Mouse (Mus musculus) midbrain, embryonic 12.5 days (tissue): ENCODE measurements around the gene Gzmm. TPM values are rescaled to one million over a fixed set of nuclear protein-coding genes. Genes with fewer than 3 reads are reported as not detected.
"Not testable (repeated sequence)": the region's sequence is repeated elsewhere in the genome, so short reads cannot be mapped to it uniquely, and the experiment has no call there.

Experiments used
- ATAC-seq: fragments of 200-750 bp; cut with Nextera tagmentation; 2 replicates; pipeline ENCODE4 v1.8.0; 2017; ENCODE audit warnings: low read depth, moderate TSS enrichment, moderate library complexity; ENCODE audit not compliant: low FRiP score
- H3K27ac ChIP-seq: fragments of 300-500 bp; sonication (generic); replicated peaks from 2 replicates; pipeline ENCODE4 v1.5.1; 2016; ENCODE audit warnings: mild to moderate bottlenecking
- H3K27me3 ChIP-seq: fragments of 300-500 bp; sonication (generic); 2 replicates; pipeline ENCODE4 v1.6.1; 2016; ENCODE audit warnings: mild to moderate bottlenecking
- H3K36me3 ChIP-seq: fragments of 300-500 bp; sonication (generic); 2 replicates; pipeline ENCODE4 v1.6.1; 2016
- H3K4me1 ChIP-seq: fragments of 300-500 bp; sonication (generic); 2 replicates; pipeline ENCODE4 v1.6.1; 2016
- H3K4me2 ChIP-seq: fragments of 300-500 bp; sonication (generic); replicated peaks from 2 replicates; pipeline ENCODE4 v1.6.1; 2016; ENCODE audit warnings: mild to moderate bottlenecking, moderate library complexity
- H3K4me3 ChIP-seq: fragments of 300-500 bp; sonication (generic); 2 replicates; pipeline ENCODE4 v1.5.1; 2016; ENCODE audit warnings: mild to moderate bottlenecking
- H3K9ac ChIP-seq: fragments of 300-500 bp; sonication (generic); replicated peaks from 2 replicates; pipeline ENCODE4 v1.6.1; 2016; ENCODE audit warnings: mild to moderate bottlenecking, moderate library complexity
- H3K9me3 ChIP-seq: fragments of 300-500 bp; sonication (generic); 2 replicates; pipeline ENCODE4 v1.6.1; 2016; ENCODE audit warnings: mild to moderate bottlenecking
- WGBS: fragments of 180-500 bp; shearing (Covaris S2); methylation state at CpG from one replicate; pipeline ENCODE4 v1.1.7; 2016; 5-methylcytosine and 5-hydroxymethylcytosine counted together
- polyA plus RNA-seq: library from polyadenylated mRNA; unstranded; fragments of >200 nt; fragmentation: Nextera tagmentation; extraction: Ambion mirVana; gene quantifications from 2 replicates; pipeline ENCODE4 v1.2.1, GENCODE M21; 2016

Gene Gzmm
- polyA plus RNA-seq, 1 experiment from 2014 or later = 1.4 TPM

DNA sequence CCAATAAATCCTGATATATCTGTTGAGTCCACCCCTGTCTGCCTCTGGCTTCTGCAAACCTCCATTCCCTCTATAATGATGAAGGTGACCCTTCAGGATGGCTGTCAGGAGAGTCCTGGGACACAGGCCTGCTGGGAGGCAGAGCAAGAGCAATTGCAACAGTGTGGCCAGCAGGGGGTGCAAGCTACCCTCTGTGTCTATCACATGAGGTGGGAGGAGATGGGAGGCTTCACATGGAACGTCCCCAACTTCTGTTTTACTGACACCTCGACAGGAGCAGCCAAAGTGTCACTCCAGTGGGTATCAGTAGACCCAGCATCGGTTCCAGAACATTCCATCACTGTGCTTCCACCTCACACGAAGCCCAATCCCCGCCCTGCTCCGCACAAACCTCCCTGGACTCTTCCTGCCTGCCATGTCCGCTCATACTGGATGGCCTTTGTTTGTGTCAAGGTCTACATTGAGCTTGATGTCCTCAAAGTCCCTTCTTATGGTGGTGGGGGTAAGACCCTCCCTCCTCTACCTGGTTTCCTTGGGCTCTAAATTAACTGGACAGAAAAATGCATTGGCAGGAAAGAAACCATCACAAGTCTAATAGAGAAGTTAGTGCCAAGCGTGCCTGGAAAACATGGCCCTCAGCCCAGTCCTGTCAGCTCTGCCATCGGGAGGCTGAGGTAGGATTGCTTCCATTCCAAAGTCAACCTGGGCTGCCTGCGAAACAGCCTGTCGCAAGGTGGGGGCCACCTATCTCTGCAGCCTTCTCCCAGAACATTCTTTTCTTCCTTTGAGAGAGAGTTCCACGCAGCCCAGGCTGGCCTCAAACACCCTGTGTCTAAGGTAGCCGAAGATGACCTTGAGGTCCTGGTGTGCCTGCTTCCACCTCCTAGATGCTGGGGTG, 6.7 kb downstream of the Gzmm start:
- Histone ChIP-seq H3K9me3 (peaks cover 6% of the 10 kb centered on the region; the same call in 1 of the 2 replicates), H3K27me3 (no peaks in the 10 kb centered on the region), H3K9ac (no peak overlapping the region), H3K36me3 (no peaks in the 10 kb centered on the region), H3K4me1 (no peaks in the 10 kb centered on the region; the same call in 1 of the 2 replicates), H3K4me2 (no peak overlapping the region), H3K4me3 (no peak overlapping the region), H3K27ac (no peak overlapping the region)
- WGBS = 69% methylated on average over 13 of the region's 13 CpGs
- 0 out of 2 replicates have a peak, but pooled peaks have one; percentile 47 for ATAC-seq

DNA sequence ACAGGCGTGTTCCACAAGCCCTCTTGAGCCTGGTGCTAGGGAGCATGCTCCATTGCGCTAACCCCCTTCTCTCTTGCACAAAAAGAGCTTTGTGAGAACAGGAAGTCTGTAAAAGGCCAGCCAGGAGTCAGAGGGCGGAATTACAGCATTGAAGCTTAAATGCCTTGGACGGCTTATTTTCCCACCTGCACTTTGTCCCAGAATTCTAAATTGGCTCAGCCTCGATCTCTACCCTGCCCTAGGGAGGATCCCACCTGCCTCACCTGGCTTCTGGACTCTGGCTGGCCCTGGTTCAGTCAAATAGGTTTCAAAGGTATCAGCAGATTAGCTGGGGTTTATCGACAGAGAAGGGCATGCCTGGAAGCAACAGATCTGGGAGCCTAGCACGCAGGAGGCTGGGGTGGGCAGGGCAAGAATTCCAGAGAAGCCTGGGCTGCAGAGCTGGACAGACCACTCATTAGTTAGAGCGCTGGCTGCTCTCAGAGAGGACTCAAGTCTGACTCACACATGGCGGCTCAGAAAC, 7.4 kb downstream of the Gzmm start:
- Histone ChIP-seq H3K36me3 (no peaks in the 10 kb centered on the region), H3K4me1 (no peaks in the 10 kb centered on the region; the same call in 1 of the 2 replicates), H3K9me3 (peaks cover 6% of the 10 kb centered on the region; the same call in 1 of the 2 replicates), H3K4me3 (no peak overlapping the region), H3K9ac (no peak overlapping the region), H3K27me3 (no peaks in the 10 kb centered on the region), H3K4me2 (no peak overlapping the region), H3K27ac (no peak overlapping the region)
- ATAC-seq = no peak
- 69% methylated on average over 9 of the region's 9 CpGs for WGBS

DNA sequence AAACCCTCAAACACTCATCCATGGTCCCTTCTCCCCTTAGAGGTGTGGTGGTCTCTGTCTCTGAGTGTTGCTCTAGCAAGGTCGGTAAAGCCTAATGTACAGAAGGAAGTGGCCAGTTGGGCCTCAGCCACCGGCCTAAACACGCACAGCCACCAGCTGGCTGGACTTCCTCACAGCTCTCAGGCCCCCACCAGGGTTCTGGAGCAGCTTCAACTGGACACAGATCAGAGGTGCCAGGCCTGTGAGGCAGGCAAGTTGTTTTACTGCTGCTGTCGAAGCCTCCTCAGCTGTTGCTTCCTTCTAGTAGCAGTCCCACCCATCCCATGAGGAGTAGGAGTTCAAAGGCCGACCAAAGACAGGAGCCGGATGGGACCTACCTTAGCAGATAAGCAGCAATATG, 9.1 kb downstream of the Gzmm start:
- Histone ChIP-seq H3K27me3 (no peaks in the 10 kb centered on the region), H3K4me2 (no peak overlapping the region), H3K9me3 (no peaks in the 10 kb centered on the region), H3K36me3 (no peaks in the 10 kb centered on the region), H3K4me1 (peaks cover 4% of the 10 kb centered on the region; the same call in 1 of the 2 replicates), H3K27ac (no peak overlapping the region), H3K4me3 (no peak overlapping the region), H3K9ac (no peak overlapping the region)
- no peak for ATAC-seq
- WGBS = 85% methylated on average over 6 of the region's 6 CpGs

DNA sequence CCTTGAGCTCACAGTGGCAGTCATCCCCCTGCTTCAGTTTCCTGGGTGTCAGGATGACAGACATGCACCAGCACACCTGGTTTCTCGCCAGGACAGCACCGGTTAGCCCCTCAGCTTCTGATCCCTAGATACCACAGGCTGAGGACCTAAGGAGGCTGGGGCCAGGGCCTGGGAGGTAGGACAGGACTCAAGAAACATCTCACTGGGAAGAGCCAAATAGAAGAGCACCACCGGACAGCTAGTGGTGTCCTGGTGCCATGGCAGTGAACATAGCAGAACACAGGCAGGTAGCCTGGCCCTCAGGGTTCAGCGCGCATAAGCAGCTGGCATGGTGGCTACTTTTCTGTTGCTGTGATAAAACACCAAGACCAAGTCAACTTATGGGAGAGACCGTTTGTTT, 9.6 kb downstream of the Gzmm start:
- no peak for ATAC-seq
- Histone ChIP-seq H3K9me3 (no peaks in the 10 kb centered on the region), H3K4me2 (no peak overlapping the region), H3K27me3 (no peaks in the 10 kb centered on the region), H3K4me1 (peaks cover 4% of the 10 kb centered on the region; the same call in 1 of the 2 replicates), H3K9ac (no peak overlapping the region), H3K27ac (no peak overlapping the region), H3K36me3 (no peaks in the 10 kb centered on the region), H3K4me3 (no peak overlapping the region)
- 93% methylated on average over 6 of the region's 6 CpGs for WGBS

DNA sequence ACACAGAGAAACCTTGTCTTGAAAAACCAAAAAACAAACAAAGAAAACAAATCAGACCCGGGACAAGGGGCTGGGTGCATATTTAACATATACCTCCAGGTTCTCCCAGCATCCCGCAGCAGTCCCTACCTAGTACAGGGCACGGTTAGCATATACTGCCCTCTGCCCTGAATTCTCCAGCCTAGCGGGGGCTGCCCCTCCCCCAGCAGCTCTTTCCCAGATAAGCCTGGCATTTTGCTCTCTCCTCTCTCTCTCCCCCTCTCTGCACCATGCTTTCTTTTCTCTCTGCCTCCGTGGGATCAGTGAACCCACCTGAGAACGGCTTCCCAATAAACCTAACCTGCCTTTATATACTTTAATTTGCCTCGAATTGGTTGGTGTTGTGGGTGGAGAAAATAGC, 11.9 kb downstream of the Gzmm start:
- no peaks in the 10 kb centered on the region for H3K9me3 ChIP-seq
- no peaks in the 10 kb centered on the region for H3K36me3 ChIP-seq
- no peak overlapping the region for H3K9ac ChIP-seq
- no peak overlapping the region for H3K4me2 ChIP-seq
- WGBS = 51% methylated on average over 7 of the region's 7 CpGs
- no peak for ATAC-seq
- H3K4me3 ChIP-seq = no peak overlapping the region
- H3K27ac ChIP-seq = no peak overlapping the region
- peaks cover 13% of the 10 kb centered on the region for H3K4me1 ChIP-seq
- no peaks in the 10 kb centered on the region for H3K27me3 ChIP-seq

DNA sequence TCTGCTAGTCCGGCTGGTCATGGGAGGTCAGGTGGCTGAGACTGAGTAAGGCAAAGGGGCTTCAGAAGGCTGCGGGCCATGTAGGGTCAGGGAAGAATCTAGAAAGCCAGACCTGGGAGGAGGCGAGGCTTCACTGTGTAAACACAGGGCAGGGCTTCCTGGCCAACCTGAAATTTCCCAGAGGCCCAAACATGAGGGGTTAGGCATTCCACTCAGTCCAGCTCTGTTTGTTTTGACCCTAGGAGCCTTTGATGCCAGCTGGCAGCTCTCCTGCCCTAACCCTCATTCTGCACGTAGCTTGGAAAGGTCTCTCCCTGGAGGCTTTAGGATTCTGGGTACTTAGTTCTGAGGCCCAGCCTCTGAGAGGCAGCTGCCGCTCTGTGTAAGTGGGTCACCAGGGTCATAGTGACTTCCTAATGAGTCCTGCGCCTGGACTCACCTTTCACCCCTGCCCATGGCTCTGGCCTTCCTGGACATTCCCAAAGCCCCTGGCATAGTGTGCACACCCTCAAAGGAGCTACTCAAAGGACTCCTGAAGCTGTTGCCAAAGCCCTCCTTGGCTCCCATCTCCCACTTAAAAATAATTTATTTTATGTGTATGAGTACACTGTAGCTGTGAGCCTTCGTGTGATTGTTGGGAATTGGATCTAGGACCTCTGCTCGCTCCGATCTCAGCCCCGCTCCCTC, 12.8 kb downstream of the Gzmm start:
- no peaks in the 10 kb centered on the region for H3K9me3 ChIP-seq
- ATAC-seq = no peak
- H3K27me3 ChIP-seq = no peaks in the 10 kb centered on the region
- H3K4me2 ChIP-seq = no peak overlapping the region
- 0 out of 2 replicates have a peak overlapping the region, but pooled peaks have one; percentile 20 for H3K27ac ChIP-seq
- no peaks in the 10 kb centered on the region for H3K36me3 ChIP-seq
- peaks cover 22% of the 10 kb centered on the region for H3K4me1 ChIP-seq
- 69% methylated on average over 10 of the region's 10 CpGs for WGBS
- H3K9ac ChIP-seq = no peak overlapping the region
- no peak overlapping the region for H3K4me3 ChIP-seq

DNA sequence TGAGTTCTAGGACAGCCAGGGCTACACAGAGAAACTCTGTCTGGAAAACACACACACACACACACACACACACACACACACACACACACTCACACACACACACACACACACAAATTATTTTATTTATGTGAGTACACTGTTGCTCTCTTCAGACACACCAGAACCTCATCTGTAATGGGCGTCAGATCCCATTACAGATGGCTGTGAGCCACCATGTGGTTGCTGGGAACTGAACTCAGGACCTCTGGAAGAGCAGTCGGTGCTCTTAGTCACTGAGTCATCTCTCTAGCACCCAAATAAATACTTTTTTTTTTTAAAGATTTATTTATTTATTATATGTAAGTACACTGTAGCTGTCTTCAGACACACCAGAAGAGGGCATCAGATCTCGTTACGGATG, 14.2 kb downstream of the Gzmm start:
- not testable (repeated sequence) for H3K36me3 ChIP-seq, H3K4me3 ChIP-seq, H3K9ac ChIP-seq, H3K27me3 ChIP-seq, H3K9me3 ChIP-seq, H3K4me2 ChIP-seq, H3K27ac ChIP-seq, ATAC-seq
- peaks cover 28% of the 10 kb centered on the region for H3K4me1 ChIP-seq
- WGBS = 91% methylated on average over 4 of the region's 4 CpGs

DNA sequence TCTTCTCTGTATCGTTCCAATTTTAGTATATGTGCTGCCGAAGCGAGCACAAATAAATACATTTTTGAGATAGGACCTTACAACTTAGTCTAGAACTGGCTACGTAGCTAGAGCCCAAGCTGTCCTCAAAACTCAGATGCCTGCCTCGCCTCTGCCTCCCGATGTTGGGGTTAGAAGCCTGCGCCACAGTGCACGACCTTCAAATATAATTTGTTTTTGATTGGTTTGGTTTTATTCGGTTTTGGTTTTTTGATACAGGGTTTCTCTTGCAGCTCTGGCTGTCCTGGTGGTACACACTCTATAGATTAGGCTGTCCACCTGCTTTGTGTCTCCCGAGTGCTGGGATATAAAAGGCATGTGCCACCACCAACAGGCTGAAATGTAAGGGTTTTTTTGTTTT, 14.7 kb downstream of the Gzmm start:
- 0 out of 2 replicates have a peak, but pooled peaks have one; percentile 1 for ATAC-seq
- Histone ChIP-seq H3K36me3 (peaks cover 10% of the 10 kb centered on the region), H3K4me2 (peak overlapping the region; percentile 98), H3K27me3 (no peaks in the 10 kb centered on the region), H3K9me3 (no peaks in the 10 kb centered on the region), H3K4me3 (peak overlapping the region; percentile 82), H3K9ac (peak overlapping the region; percentile 46; the same call in 1 of the 2 replicates), H3K27ac (peak overlapping the region; percentile 68), H3K4me1 (peaks cover 28% of the 10 kb centered on the region)
- 74% methylated on average over 10 of the region's 10 CpGs for WGBS

DNA sequence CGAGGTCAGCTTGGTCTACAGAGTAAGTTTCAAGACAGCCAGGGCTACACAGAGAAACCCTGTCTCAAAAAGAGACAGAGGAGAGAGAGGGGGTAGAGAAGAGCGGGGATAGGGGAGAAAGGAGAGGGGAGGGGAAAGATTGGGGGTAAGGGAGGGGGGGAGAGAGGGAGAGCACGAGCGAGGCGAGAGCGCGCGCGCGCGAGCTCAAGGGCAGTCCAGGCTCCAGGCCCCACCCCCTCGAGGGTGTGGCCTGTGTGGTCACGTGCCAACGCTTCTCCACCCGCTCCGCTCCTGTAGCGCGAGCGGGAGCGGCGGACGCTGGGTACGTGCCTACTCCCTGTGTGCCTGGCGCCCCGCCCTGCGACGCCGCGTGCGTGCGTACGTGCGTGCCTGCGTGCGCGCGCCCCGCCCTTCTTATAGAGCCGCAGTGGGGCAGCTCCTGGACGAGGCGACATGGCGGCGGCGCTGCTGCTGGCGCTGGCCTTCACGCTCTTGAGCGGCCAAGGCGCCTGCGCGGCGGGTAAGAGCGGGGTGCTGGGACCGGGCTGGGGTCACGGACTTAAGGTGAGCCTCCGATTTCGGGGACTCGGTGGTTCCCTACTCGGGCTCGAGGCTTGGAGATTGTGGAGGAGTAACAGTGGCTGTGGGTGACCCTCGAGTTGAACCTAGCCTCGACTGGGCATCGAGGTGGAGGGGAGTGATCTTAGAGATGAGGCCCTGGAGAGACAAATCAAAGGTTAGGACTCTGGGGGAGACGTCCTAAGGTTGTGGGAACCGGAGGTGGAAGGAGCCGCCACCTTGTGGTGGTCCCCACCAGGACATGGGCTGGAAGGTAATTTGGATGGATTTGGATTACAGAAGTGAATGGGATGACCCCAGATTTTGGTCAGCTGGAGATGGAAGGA, 15.5 kb downstream of the Gzmm start, which contains the start of gene Bsg:
TSS of gene Bsg (plus strand) at position 427 of the 905 bp plus-strand sequence.
- H3K9me3 ChIP-seq = no peaks in the 10 kb centered on the region
- peaks cover 18% of the 10 kb centered on the region for H3K36me3 ChIP-seq
- H3K4me1 ChIP-seq = peaks cover 28% of the 10 kb centered on the region
- H3K27me3 ChIP-seq = no peaks in the 10 kb centered on the region
- H3K27ac ChIP-seq = peak within 1 kb of the TSS; percentile 83
- peak; percentile 97 for ATAC-seq
- peak within 1 kb of the TSS; percentile 98 for H3K4me2 ChIP-seq
- H3K4me3 ChIP-seq = peak within 1 kb of the TSS; percentile 82
- H3K9ac ChIP-seq = peak within 1 kb of the TSS; percentile 92
- under 1% methylated on average over 55 of the region's 65 CpGs for WGBS

DNA sequence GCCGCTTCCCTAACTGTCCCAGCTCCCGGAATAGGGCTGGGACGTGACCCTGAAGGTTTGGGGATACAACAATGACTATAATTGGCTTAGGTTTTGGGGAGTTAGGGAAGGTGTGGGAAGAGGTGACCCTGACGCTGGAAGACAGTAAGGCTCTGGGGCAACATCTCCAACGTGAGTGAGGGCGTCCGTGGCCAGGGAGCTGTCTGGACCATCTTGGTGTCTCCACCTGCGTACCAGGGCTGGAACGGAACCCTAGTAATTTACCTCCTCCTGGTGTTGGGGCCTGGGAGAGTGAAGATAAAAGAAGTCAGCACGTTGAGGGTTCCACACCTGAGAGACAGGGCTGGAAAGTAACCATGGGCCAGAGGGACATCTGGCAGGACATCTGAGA, 16.1 kb downstream of the Gzmm start:
- peaks cover 24% of the 10 kb centered on the region for H3K36me3 ChIP-seq
- 7% methylated on average over 10 of the region's 10 CpGs for WGBS
- H3K27ac ChIP-seq = peak overlapping the region; percentile 83
- peaks cover 28% of the 10 kb centered on the region for H3K4me1 ChIP-seq
- no peaks in the 10 kb centered on the region for H3K9me3 ChIP-seq
- peak overlapping the region; percentile 82 for H3K4me3 ChIP-seq
- no peak for ATAC-seq
- no peaks in the 10 kb centered on the region for H3K27me3 ChIP-seq
- peak overlapping the region; percentile 98 for H3K4me2 ChIP-seq
- peak overlapping the region; percentile 92 for H3K9ac ChIP-seq

DNA sequence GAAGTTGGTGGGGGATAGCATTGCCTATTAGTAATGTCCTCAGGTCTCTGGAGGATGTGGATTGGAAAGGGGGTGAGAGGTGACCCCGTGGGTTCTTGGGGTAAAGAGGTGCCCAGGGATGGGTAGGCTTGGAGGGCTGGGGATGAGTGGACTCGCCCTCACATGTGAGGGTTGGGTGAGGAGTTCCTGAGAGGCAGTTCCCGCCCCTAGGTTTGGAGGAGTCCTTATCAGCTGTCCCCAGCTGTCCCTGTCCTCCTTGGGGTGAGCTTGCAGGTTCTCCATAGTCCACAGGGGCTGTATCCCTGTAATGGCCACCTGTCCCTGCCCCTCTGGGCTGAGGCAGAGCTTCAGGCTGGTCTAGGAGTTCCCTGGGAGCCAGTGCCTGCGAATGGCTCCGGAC, 17.1 kb downstream of the Gzmm start:
- Histone ChIP-seq H3K9me3 (no peaks in the 10 kb centered on the region), H3K27me3 (no peaks in the 10 kb centered on the region), H3K9ac (peak overlapping the region; percentile 92), H3K4me1 (peaks cover 28% of the 10 kb centered on the region), H3K4me3 (peak overlapping the region; percentile 82), H3K36me3 (peaks cover 34% of the 10 kb centered on the region), H3K27ac (no peak overlapping the region; the same call in 1 of the 2 replicates), H3K4me2 (peak overlapping the region; percentile 98)
- WGBS = 82% methylated on average over 5 of the region's 5 CpGs
- ATAC-seq = no peak
